ENCODE assay signal across 19 mouse cellular contexts in the genomic region with DNA sequence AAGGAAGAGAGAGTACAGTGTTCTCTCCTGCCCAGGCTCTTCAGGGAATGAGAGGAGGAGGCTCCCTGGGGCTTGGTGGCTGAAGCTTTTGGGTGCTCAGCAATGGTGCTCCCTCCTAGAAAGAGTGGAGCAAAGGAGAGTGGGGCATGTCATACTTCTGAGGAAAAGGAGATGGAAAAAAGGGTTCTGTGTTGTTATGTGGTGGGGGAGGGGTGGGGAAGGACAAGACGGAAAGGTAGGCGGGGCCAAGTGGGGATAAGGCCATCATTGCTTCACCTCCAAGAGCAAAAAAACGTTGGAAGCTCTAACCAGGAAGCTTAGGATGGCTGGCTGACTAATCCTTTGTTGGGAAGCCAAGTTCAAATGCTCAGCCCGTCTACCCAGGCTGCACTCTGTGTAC. TPM values are rescaled to one million over a fixed set of nuclear protein-coding genes. Genes with fewer than 3 reads are reported as not detected.
DNase-seq lines count a peak whose midpoint lies in the region; ATAC-seq and TF ChIP-seq lines count a peak whose summit lies in the region.
"Had no signal": no experiment of that assay in that cellular context is flagged by ENCODE, and none has a peak within 500 bp of the region (broad histone marks: within the 10 kb centered on the region; RNA-seq: fewer than 3 reads in every experiment).

No protein-coding gene starts in this region.

- H3K9me3 ChIP-seq in heart, embryonic 11.5 days (replicated peaks; ENCODE audit: control insufficient read depth, low read length) = no peaks in the 10 kb centered on the region
- no peaks in the 10 kb centered on the region for H3K9me3 ChIP-seq in limb, embryonic 14.5 days (ENCODE audit: control insufficient read depth, low read length)
- H3K9me3 ChIP-seq: forebrain, embryonic 13.5 days; midbrain, embryonic 10.5 days; stomach, embryonic 15.5 days had no signal

- no peak overlapping the region for H3K4me2 ChIP-seq in heart, embryonic 11.5 days
- no peak overlapping the region for H3K4me2 ChIP-seq in limb, embryonic 14.5 days (replicated peaks; ENCODE audit: low read depth, low read length, severe bottlenecking)
- H3K4me2 ChIP-seq: forebrain, embryonic 13.5 days; stomach, embryonic 15.5 days had no signal

- H3K4me3 ChIP-seq in heart, embryonic 11.5 days (ENCODE audit: low read depth, low read length) = no peak overlapping the region
- H3K4me3 ChIP-seq in limb, embryonic 14.5 days (replicated peaks; ENCODE audit: low read length) = no peak overlapping the region
- H3K4me3 ChIP-seq: forebrain, embryonic 13.5 days; layer of hippocampus, adult 2 months; midbrain, embryonic 10.5 days; stomach, embryonic 15.5 days had no signal

- DNase-seq in heart, adult 9 months (ENCODE audit: low spot score in 2 of 2) = no peak
- DNase-seq in kidney, postnatal 10 days = peak; percentile 5
- DNase-seq in kidney, postnatal 4 days = no peak
- no peak for DNase-seq in Patski (ENCODE audit: low read depth, low spot score)
- no peak for DNase-seq in limb, embryonic 14.5 days (ENCODE audit: low spot score)
- no peak for DNase-seq in spleen, postnatal 36 days (ENCODE audit: low spot score in 2 of 2)
- DNase-seq in right cerebral cortex, postnatal 14 days = no peak
- DNase-seq: cerebellum, adult 18-20 months; gastrocnemius, postnatal 10 days; right cerebral cortex, postnatal 4 days; thymus, postnatal 36 days had no signal

- H3K27ac ChIP-seq in heart, embryonic 11.5 days (ENCODE audit: low read depth, low read length) = peak overlapping the region; percentile 7; the same call in 1 of the 2 replicates
- H3K27ac ChIP-seq in limb, embryonic 14.5 days (replicated peaks; ENCODE audit: low read depth, low read length) = 0 out of 2 replicates have a peak overlapping the region, but pooled peaks have one; percentile 4
- H3K27ac ChIP-seq: forebrain, embryonic 13.5 days; layer of hippocampus, adult 2 months; midbrain, embryonic 10.5 days; stomach, embryonic 15.5 days had no signal

- POLR2A ChIA-PET in Patski (lab: Charles Lee) = no interaction called here

- no peak for ATAC-seq in heart, embryonic 11.5 days (replicated peaks; ENCODE audit: insufficient number of reproducible peaks, low FRiP score, low TSS enrichment)
- ATAC-seq in Patski = peak; percentile 26
- no peak for ATAC-seq in limb, embryonic 14.5 days (ENCODE audit: low FRiP score, low read depth)
- ATAC-seq: forebrain, embryonic 13.5 days; hindbrain, embryonic 16.5 days had no signal

- in situ Hi-C loops in Patski (cut with MboI; ENCODE audit: low pct_unique_long_range_greater_than_20kb) = no loop called here

- no peaks in the 10 kb centered on the region for H3K27me3 ChIP-seq in heart, embryonic 11.5 days (ENCODE audit: control insufficient read depth, insufficient read depth, low read length)
- H3K27me3 ChIP-seq in Patski = no peaks in the 10 kb centered on the region
- no peaks in the 10 kb centered on the region for H3K27me3 ChIP-seq in limb, embryonic 14.5 days (ENCODE audit: control insufficient read depth, insufficient read depth, low read length)
- H3K27me3 ChIP-seq: forebrain, embryonic 13.5 days; stomach, embryonic 15.5 days had no signal

- CTCF ChIA-PET in Patski (lab: Charles Lee) = no interaction called here

- H3K4me1 ChIP-seq in heart, embryonic 11.5 days (ENCODE audit: control insufficient read depth, insufficient read depth, low read length) = no peaks in the 10 kb centered on the region
- 0 out of 2 replicates have a peak, but pooled peaks cover 3% of the 10 kb centered on the region for H3K4me1 ChIP-seq in limb, embryonic 14.5 days (ENCODE audit: control insufficient read depth, insufficient read depth, low read length)
- H3K4me1 ChIP-seq: forebrain, embryonic 13.5 days; stomach, embryonic 15.5 days had no signal

- H3K9ac ChIP-seq in heart, embryonic 11.5 days (ENCODE audit: low read depth, low read length) = no peak overlapping the region
- no peak overlapping the region for H3K9ac ChIP-seq in limb, embryonic 14.5 days (ENCODE audit: low read depth, low read length, severe bottlenecking)
- H3K9ac ChIP-seq: forebrain, embryonic 13.5 days; stomach, embryonic 15.5 days had no signal

- TF ChIP-seq POLR2A in limb, embryonic 14.5 days (IDR thresholded peaks at IDR 0.05; ENCODE audit: borderline replicate concordance, extremely low read depth, insufficient read depth, insufficient read length) = no peak

- no peak for TF ChIP-seq CTCF in Patski (IDR thresholded peaks at IDR 0.05)

- H3K36me3 ChIP-seq in heart, embryonic 11.5 days (ENCODE audit: control insufficient read depth, insufficient read depth, low read length) = no peaks in the 10 kb centered on the region
- H3K36me3 ChIP-seq in limb, embryonic 14.5 days (ENCODE audit: control insufficient read depth, insufficient read depth, low read length) = no peaks in the 10 kb centered on the region
- H3K36me3 ChIP-seq: G1E; midbrain, embryonic 10.5 days; stomach, embryonic 15.5 days had no signal

- WGBS in heart, embryonic 11.5 days (ENCODE audit: insufficient replicate concordance) = 52% methylated on average over 4 of the region's 4 CpGs
- 77% methylated on average over 3 of the region's 4 CpGs for WGBS in limb, embryonic 14.5 days

RNA-seq across cellular contexts. Expression of a gene that starts 14.1 kb away (rescaled TPM):
- 0.11 TPM in 1 of 2 replicates, not detected in the other for polyA plus RNA-seq in heart, embryonic 11.5 days (2014; fragmentation: Nextera tagmentation; extraction: Ambion mirVana)
- 0.04 TPM for polyA plus RNA-seq in Patski (2021)
- polyA plus RNA-seq in limb, embryonic 14.5 days (2012; rRNA removed) = 0.04 TPM in 1 of 2 replicates, not detected in the other
- not detected in 2 replicates for polyA plus RNA-seq in limb, embryonic 14.5 days (2014; fragmentation: Nextera tagmentation; extraction: Ambion mirVana)
- polyA plus RNA-seq: C2C12; forebrain, embryonic 13.5 days; G1E; hindbrain, embryonic 16.5 days; midbrain, embryonic 10.5 days had no signal
